Mouse (Mus musculus): ENCODE measurements around the gene Dhx35.

The Dhx35 gene

GRCm38 (mm10) chr2:158794494-158795004, at the start of gene Dhx35:
TSS of gene Dhx35 (plus strand) at chr2:158794807.
- WGBS: under 1% methylated on average over 33 of the region's 33 CpGs

GRCm38 (mm10) chr2:158745049-158745482, 49.5 kb upstream of the Dhx35 start:
- WGBS: 7% methylated on average over 2 of the region's 2 CpGs

- 75% methylated on average over 11 of the region's 11 CpGs for WGBS
Observed at GRCm38 (mm10) chr2:158746164-158746563, 48.4 kb upstream of the Dhx35 start.

- 44% methylated on average over 9 of the region's 9 CpGs for WGBS
Observed at GRCm38 (mm10) chr2:158749366-158749765, 45.2 kb upstream of the Dhx35 start.

- WGBS: 77% methylated on average over 2 of the region's 2 CpGs
Observed at GRCm38 (mm10) chr2:158760231-158760630, 34.4 kb upstream of the Dhx35 start.

GRCm38 (mm10) chr2:158762339-158762738, 32.3 kb upstream of the Dhx35 start:
- 79% methylated on average over 5 of the region's 5 CpGs for WGBS

- WGBS: under 1% methylated on average over 48 of the region's 48 CpGs
Observed at GRCm38 (mm10) chr2:158767742-158768339, 26.8 kb upstream of the Dhx35 start, which contains the start of gene Fam83d. TSS of gene Fam83d (plus strand) at chr2:158768093.

- WGBS: 2% methylated on average over 37 of the region's 37 CpGs
Observed at GRCm38 (mm10) chr2:158768350-158768749, 26.3 kb upstream of the Dhx35 start.

GRCm38 (mm10) chr2:158768771-158769170, 25.8 kb upstream of the Dhx35 start:
- 15% methylated on average over 5 of the region's 5 CpGs for WGBS

- 36% methylated on average over 13 of the region's 13 CpGs for WGBS
Observed at GRCm38 (mm10) chr2:158770126-158770757, 24.4 kb upstream of the Dhx35 start.

- WGBS: 77% methylated on average over 11 of the region's 11 CpGs
Observed at GRCm38 (mm10) chr2:158771066-158771763, 23.4 kb upstream of the Dhx35 start.

GRCm38 (mm10) chr2:158772808-158773207, 21.8 kb upstream of the Dhx35 start:
- WGBS: 92% methylated on average over 13 of the region's 13 CpGs

- 82% methylated on average over 8 of the region's 8 CpGs for WGBS
Observed at GRCm38 (mm10) chr2:158774886-158775285, 19.7 kb upstream of the Dhx35 start.

GRCm38 (mm10) chr2:158776716-158777115, 17.9 kb upstream of the Dhx35 start:
- 75% methylated on average over 4 of the region's 4 CpGs for WGBS

- 69% methylated on average over 6 of the region's 6 CpGs for WGBS
Observed at GRCm38 (mm10) chr2:158777490-158777889, 17.1 kb upstream of the Dhx35 start.

- WGBS: 81% methylated on average over 7 of the region's 7 CpGs
Observed at GRCm38 (mm10) chr2:158778349-158778748, 16.3 kb upstream of the Dhx35 start.

GRCm38 (mm10) chr2:158781126-158781525, 13.5 kb upstream of the Dhx35 start:
- WGBS: 79% methylated on average over 7 of the region's 7 CpGs

- WGBS: 73% methylated on average over 14 of the region's 14 CpGs
Observed at GRCm38 (mm10) chr2:158786927-158787795, 7.4 kb upstream of the Dhx35 start.

- 10% methylated on average over 15 of the region's 15 CpGs for WGBS
Observed at GRCm38 (mm10) chr2:158795043-158795442, 436 bp downstream of the Dhx35 start.

- 81% methylated on average over 2 of the region's 2 CpGs for WGBS
Observed at GRCm38 (mm10) chr2:158795875-158796274, 1.3 kb downstream of the Dhx35 start.

GRCm38 (mm10) chr2:158799328-158799727, 4.7 kb downstream of the Dhx35 start:
- 38% methylated on average over 4 of the region's 4 CpGs for WGBS

- 98% methylated on average over 8 of the region's 8 CpGs for WGBS
Observed at GRCm38 (mm10) chr2:158800788-158801187, 6.2 kb downstream of the Dhx35 start.

Measured in cerebral cortex, adult 2 months (tissue).